Mouse (Mus musculus) adipocyte (in vitro differentiated cells): ENCODE results near the gene Il11.
A peak's percentile ranks its signal among the peaks of the same experiment; 100 is the strongest.
"Not testable (repeated sequence)": the region's sequence is repeated elsewhere in the genome, so short reads cannot be mapped to it uniquely, and the experiment has no call there.

Experiments
- DNase-seq: peaks from one replicate; pipeline ENCODE4 v3.0.0-alpha.2; 2016; ENCODE audit warnings: low spot score

Gene Il11

GRCm38 (mm10) chr7:4782759-4783158, at the start of gene Il11, which contains the start of gene Tmem190:
Gene Il11 (minus strand): TSS chr7:4782859.
Gene Tmem190 (plus strand): TSS chr7:4782937.
- DNase-seq: no peak

GRCm38 (mm10) chr7:4830476-4830875, 47.8 kb upstream of the Il11 start:
- no peak for DNase-seq

GRCm38 (mm10) chr7:4825365-4825764, 42.7 kb upstream of the Il11 start:
- no peak for DNase-seq

- DNase-seq: no peak
Measured at GRCm38 (mm10) chr7:4822162-4822907, 39.7 kb upstream of the Il11 start.

GRCm38 (mm10) chr7:4821690-4822089, 39.0 kb upstream of the Il11 start:
- no peak for DNase-seq

- not testable (repeated sequence) for DNase-seq
Measured at GRCm38 (mm10) chr7:4820925-4821324, 38.3 kb upstream of the Il11 start.

- no peak for DNase-seq
Measured at GRCm38 (mm10) chr7:4816559-4816958, 33.9 kb upstream of the Il11 start.

GRCm38 (mm10) chr7:4813105-4813791, 30.6 kb upstream of the Il11 start:
- peak; percentile 22 for DNase-seq

- peak; percentile 99 for DNase-seq
Measured at GRCm38 (mm10) chr7:4812303-4813104, 29.8 kb upstream of the Il11 start, which contains the start of gene Ube2s. Gene Ube2s (minus strand): TSS chr7:4812590.

- DNase-seq: peak; percentile 40
Measured at GRCm38 (mm10) chr7:4811842-4812302, 29.2 kb upstream of the Il11 start.

- not testable (repeated sequence) for DNase-seq
Measured at GRCm38 (mm10) chr7:4811131-4811530, 28.5 kb upstream of the Il11 start.

GRCm38 (mm10) chr7:4806716-4807115, 24.1 kb upstream of the Il11 start:
- DNase-seq: peak; percentile 57

GRCm38 (mm10) chr7:4802247-4802646, 19.6 kb upstream of the Il11 start:
- no peak for DNase-seq

GRCm38 (mm10) chr7:4795767-4796433, 13.2 kb upstream of the Il11 start:
- DNase-seq: peak; percentile 57

- DNase-seq: no peak
Measured at GRCm38 (mm10) chr7:4794631-4795168, 12.0 kb upstream of the Il11 start.

- no peak for DNase-seq
Measured at GRCm38 (mm10) chr7:4793674-4794073, 11.0 kb upstream of the Il11 start.

- DNase-seq: not testable (repeated sequence)
Measured at GRCm38 (mm10) chr7:4793248-4793647, 10.6 kb upstream of the Il11 start.

- DNase-seq: peak; percentile 95
Measured at GRCm38 (mm10) chr7:4792278-4793212, 9.9 kb upstream of the Il11 start, which contains the start of gene Rpl28. Gene Rpl28 (plus strand): TSS chr7:4792874.

GRCm38 (mm10) chr7:4789436-4789935, 6.8 kb upstream of the Il11 start, which contains the start of gene Tmem238:
Gene Tmem238 (minus strand): TSS chr7:4789656.
- DNase-seq: no peak
